Mouse (Mus musculus) bone marrow macrophage, adult 2 months (primary cell): ENCODE results near the gene Itga7.

Source experiments
- CTCF ChIP-seq: IDR thresholded peaks from 2 replicates; pipeline ENCODE4 v1.5.1; 2012; ENCODE audit warnings: low read depth, mild to moderate bottlenecking, low read length, moderate library complexity
- POLR2A ChIP-seq: IDR thresholded peaks from 2 replicates; pipeline ENCODE4 v1.6.1; 2012; ENCODE audit warnings: mild to moderate bottlenecking, low read depth, low read length, borderline replicate concordance

DNA sequence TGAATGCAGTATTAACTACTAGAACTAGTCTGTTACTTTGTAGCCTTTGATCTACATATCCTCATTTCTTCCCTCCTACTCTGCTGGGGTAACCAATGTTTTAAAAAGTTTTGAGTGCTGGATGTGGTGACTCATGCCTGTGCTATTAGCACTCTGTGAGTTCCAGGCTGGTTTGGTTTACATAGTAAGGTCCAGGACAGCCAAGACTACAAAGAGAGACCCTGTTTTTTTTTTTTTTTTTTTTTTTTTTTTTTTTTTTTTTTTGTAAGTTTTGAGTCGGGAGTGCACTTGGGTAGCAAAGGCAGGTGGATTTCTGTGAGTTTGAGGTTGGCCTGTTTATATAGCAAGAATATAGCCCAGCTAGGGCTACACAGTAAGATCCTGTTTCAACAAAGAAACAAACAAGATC lies 34.7 kb downstream of the Itga7 start:
- no peak for TF ChIP-seq CTCF
- TF ChIP-seq POLR2A: no peak
